Mouse (Mus musculus) heart, postnatal 10 days (tissue): ENCODE results near the gene Ackr4. TPM values are rescaled to one million over a fixed set of nuclear protein-coding genes. Genes with fewer than 3 reads are reported as not detected.

ENCODE experiments used
- DNase-seq, 2 experiments: peaks; one replicate each; pipeline ENCODE4 v3.0.0; 2021
- intact Hi-C: fragments of 180-260 bp; cut with DNase I; formaldehyde crosslinking; loops from one replicate; pipeline ENCODE4 v1.15.1; 2025
- total RNA-seq, 2 experiments: library from RNA; stranded (reverse); gene quantifications; 2 replicates each; pipeline ENCODE4 v1.2.3; 2021

Ackr4 gene
- total RNA-seq, 2 experiments from 2014 or later, result 4.8 to 8.8 TPM

GRCm38 (mm10) chr9:104063244-104063961, 63.3 kb downstream of the Ackr4 start, which contains the start of gene Acad11:
Gene Acad11 (plus strand): TSS chr9:104063377.
- intact Hi-C loops, result loop anchor here (2.0 kb wide), 1 partner anchor 59 kb away; no protein-coding TSS in a partner anchor
- DNase-seq, result peak; percentile 90 to 94

- intact Hi-C loops, result loop anchor here (2.0 kb wide), 1 partner anchor 58 kb away; no protein-coding TSS in a partner anchor
These were observed 64.1 kb downstream of the Ackr4 start, which contains the start of gene Uba5 for GRCm38 (mm10) chr9:104062430-104063243. Gene Uba5 (minus strand): TSS chr9:104063134.

GRCm38 (mm10) chr9:104051028-104051427, 75.7 kb downstream of the Ackr4 start:
- DNase-seq, result no peak
- intact Hi-C loops, result no loop called here

More at GRCm38 (mm10) chr9:104062430-104063243, 64.1 kb downstream of the Ackr4 start, which contains the start of gene Uba5:
- DNase-seq, result no peak

GRCm38 (mm10) chr9:104043676-104044075, 83.1 kb downstream of the Ackr4 start:
- no peak for DNase-seq
- intact Hi-C loops, result no loop called here

- intact Hi-C loops, result no loop called here
- DNase-seq, result no peak
These were observed 86.4 kb downstream of the Ackr4 start, which contains the start of gene Gm28305 for GRCm38 (mm10) chr9:104040362-104040761. Gene Gm28305 (plus strand): TSS chr9:104040662.

- intact Hi-C loops, result no loop called here
- no peak for DNase-seq
These were observed 87.0 kb downstream of the Ackr4 start for GRCm38 (mm10) chr9:104039742-104040141.

- intact Hi-C loops, result no loop called here
- DNase-seq, result no peak
These were observed 87.6 kb downstream of the Ackr4 start for GRCm38 (mm10) chr9:104039031-104039695.

- no peak for DNase-seq
- intact Hi-C loops, result no loop called here
These were observed 88.5 kb downstream of the Ackr4 start for GRCm38 (mm10) chr9:104038266-104038665.

GRCm38 (mm10) chr9:104035261-104036015, 91.3 kb downstream of the Ackr4 start:
- DNase-seq, result peak; percentile 67 to 82
- intact Hi-C loops, result no loop called here

- intact Hi-C loops, result no loop called here
- DNase-seq, result no peak
These were observed 92.0 kb downstream of the Ackr4 start for GRCm38 (mm10) chr9:104034718-104035117.

GRCm38 (mm10) chr9:104034231-104034630, 92.5 kb downstream of the Ackr4 start:
- DNase-seq, result no peak

More at GRCm38 (mm10) chr9:104034231-104034630, 92.5 kb downstream of the Ackr4 start:
- intact Hi-C loops, result no loop called here

Other genes with a start within 250 kb of the Ackr4 start
- gene Nphp3, start 124.4 kb downstream of the Ackr4 start, total RNA-seq, result 1 to 10 TPM; 4.8 to 5.6 TPM
- gene Gm28305, start 86.3 kb downstream of the Ackr4 start, total RNA-seq, result not detected
- gene Uba5, start 63.8 kb downstream of the Ackr4 start, total RNA-seq, result 10 to 100 TPM; 22.7 to 25.3 TPM
- gene Acad11, start 63.6 kb downstream of the Ackr4 start, total RNA-seq, result 10 to 100 TPM; 37.9 to 38.1 TPM
- 10 to 100 TPM; 35.1 to 41.9 TPM for gene Dnajc13, start 136.0 kb upstream of the Ackr4 start, total RNA-seq
- gene Acpp, start 210.8 kb upstream of the Ackr4 start, total RNA-seq, result under 1 TPM; 0.14 to 0.17 TPM